Mouse (Mus musculus) fat pad, adult 2 months (tissue): ENCODE results near the gene Stac.

ENCODE experiments used
- DNase-seq: peaks from one replicate; pipeline ENCODE4 v3.0.0-alpha.2; 2011; ENCODE audit warnings: low read depth, low spot score; ENCODE audit errors: extremely low read depth

The Stac gene

GRCm38 (mm10) chr9:111689680-111690483 lies at the start of gene Stac:
Stac (minus strand) TSS chr9:111690348.
- DNase-seq: no peak

GRCm38 (mm10) chr9:111739431-111740245 lies 49.5 kb upstream of the Stac start:
- no peak for DNase-seq

GRCm38 (mm10) chr9:111739026-111739425 lies 48.9 kb upstream of the Stac start:
- no peak for DNase-seq

GRCm38 (mm10) chr9:111737796-111738195 lies 47.6 kb upstream of the Stac start:
- no peak for DNase-seq

DNA sequence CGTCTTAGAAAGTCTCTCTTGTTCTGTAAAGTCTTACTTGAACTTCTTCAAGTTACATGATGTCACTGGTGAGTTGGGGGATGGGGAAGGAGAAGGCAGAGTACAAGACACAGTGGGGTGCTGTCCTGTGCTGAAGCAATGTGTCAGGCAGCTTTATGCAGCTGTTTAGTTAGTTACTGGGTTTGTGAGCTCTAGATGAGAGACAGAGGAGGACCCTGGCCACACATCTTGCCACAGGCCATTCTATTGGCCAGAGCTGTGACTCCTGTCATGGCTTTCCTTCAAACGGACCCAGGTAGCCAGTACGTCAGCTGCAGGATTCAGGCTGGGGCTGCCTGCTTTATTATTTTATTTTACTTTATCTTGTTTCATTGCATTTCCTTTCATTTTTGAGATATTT lies 45.8 kb upstream of the Stac start:
- DNase-seq: no peak

GRCm38 (mm10) chr9:111731939-111732670 lies 42.0 kb upstream of the Stac start:
- peak; percentile 63 for DNase-seq

GRCm38 (mm10) chr9:111724981-111725593 lies 34.9 kb upstream of the Stac start:
- DNase-seq: no peak

DNA sequence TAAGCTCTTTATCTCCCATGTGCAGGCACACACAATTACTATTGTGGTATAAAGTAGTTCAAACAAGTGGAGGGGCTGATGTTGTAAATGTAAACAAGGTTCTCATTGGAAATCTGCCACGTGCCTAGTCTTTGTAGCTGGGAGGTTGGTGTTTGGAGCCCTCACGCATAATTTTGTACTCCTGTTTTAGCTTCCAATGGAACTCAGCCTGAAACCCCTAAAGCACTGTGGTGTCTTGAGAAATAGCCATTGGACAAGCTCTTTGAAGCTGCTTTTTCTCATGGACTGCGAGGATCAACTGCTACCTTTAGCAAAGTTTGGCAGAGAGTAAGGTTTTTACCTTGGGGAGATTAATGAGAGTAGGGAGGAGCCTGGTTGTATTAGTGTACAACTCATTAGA lies 24.3 kb upstream of the Stac start:
- peak; percentile 68 for DNase-seq

GRCm38 (mm10) chr9:111700101-111700500 lies 10.0 kb upstream of the Stac start:
- no peak for DNase-seq

GRCm38 (mm10) chr9:111690484-111690855 lies 322 bp upstream of the Stac start:
- no peak for DNase-seq

DNA sequence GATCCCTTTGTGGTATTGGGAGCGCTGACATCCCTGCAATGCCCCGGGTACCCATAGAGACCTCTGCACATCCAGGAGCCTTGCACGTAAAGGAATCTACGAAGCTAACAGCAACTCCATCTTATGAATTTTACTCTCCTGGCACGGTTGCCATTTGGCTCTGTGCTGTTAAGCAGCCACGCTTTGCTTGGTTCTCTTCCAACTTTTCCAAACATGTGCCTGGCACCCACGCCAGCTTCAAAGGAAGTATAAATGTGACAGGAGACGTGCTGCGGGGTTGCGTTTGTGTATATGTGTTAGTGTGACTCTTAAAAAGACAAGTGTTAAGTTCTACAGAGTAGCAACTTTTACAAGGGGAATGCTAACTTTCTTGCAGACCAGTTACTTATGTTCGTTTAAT lies 1.0 kb downstream of the Stac start:
- DNase-seq: no peak

GRCm38 (mm10) chr9:111684170-111684569 lies 6.0 kb downstream of the Stac start:
- no peak for DNase-seq

DNA sequence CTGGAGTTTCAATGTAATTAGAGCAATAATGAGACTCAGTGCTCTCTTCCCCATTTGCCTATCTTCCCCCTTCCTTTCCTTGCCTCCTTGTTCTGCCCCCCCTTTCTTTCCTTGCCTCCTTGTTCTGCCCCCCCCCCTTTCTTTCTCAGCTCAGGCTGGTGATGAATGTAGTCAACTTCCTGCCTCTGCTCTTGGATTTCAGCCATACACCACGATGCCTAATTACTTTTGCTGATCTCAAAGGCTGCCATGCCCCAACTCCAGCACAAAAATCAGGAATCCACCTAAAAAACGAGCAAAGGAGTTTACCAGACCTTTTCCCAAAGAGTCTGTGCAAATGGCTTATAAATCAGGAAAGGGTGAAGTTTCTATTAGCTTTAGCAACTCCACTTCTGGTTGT lies 10.6 kb downstream of the Stac start:
- no peak for DNase-seq

DNA sequence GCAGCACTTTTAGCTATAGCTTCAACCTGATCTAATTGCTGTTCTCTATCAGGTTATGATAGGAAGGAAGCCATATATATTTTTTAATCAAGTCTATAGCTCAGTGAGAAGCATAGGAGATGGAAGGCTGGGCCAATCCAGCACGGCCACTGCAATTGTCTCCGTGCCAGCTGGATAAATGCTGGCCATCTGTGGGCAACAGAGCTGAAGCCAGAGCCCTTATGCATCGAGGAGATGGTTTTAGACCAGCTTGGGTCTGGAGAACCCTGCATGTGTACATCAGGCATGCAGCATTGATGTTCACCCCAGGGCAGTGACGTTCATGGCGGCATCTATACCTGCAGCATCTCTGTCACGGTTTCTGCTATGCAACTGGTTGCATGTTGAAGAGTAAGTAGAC lies 20.3 kb downstream of the Stac start:
- DNase-seq: no peak

GRCm38 (mm10) chr9:111655066-111655465 lies 35.1 kb downstream of the Stac start:
- no peak for DNase-seq

DNA sequence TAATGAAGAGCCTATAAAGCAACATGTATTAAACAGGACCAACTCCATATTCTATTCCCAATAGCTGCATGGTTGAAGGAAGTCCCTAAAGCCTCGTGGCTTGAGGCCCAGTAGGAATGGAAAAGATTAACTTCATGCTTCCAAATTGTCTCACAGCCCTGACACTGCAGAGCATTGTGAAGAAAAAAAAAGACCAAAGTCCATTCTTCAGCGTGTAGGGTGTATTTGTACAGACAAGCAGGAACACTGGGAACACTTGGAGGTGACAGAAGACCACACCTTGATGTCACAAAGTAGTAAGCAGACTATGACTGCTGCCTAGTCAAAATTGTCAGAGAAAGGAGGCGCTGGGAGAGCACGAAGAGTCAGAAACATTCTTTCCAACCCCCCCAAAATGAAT lies 45.9 kb downstream of the Stac start:
- DNase-seq: no peak

DNA sequence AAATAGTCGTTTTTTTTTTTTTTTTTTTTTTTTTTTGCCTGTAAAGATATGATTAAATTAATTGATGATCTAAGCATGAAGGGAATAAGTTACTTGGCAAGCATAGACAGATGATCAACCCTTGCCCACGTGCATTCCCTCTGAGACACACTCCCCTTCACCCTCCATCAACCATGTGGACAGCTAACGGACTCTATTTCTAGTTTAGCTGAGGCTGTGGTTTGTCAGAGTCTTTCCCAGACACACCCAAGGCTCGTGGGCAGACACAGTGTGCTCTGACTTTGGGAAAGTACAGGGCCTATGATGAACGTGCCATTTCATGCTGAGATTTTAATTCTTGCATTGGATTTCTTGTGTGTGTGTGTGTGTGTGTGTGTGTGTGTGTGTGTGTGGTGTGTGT lies 46.8 kb downstream of the Stac start:
- DNase-seq: no peak

GRCm38 (mm10) chr9:111637641-111638040 lies 52.5 kb downstream of the Stac start:
- no peak for DNase-seq

DNA sequence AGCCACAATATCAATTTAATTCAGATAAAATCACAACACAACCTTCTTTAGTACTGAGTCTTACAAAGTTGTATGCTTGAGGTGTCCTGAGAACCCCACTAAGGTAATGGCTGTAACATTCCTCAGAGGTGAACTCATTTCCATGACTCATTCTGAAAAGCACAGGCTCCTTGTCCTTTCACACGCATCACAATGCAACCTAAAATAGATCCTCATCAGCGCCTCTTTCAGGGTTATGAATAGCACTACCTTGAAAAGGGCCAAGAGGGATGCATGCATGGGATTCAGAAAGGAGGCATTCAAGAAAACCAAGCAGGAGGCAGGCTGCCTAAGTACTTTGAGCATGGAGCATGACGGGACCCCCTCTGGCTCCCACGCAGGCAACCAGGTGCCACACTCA lies 57.3 kb downstream of the Stac start:
- no peak for DNase-seq

- no peak for DNase-seq
Measured at GRCm38 (mm10) chr9:111621191-111621590, 69.0 kb downstream of the Stac start.

DNA sequence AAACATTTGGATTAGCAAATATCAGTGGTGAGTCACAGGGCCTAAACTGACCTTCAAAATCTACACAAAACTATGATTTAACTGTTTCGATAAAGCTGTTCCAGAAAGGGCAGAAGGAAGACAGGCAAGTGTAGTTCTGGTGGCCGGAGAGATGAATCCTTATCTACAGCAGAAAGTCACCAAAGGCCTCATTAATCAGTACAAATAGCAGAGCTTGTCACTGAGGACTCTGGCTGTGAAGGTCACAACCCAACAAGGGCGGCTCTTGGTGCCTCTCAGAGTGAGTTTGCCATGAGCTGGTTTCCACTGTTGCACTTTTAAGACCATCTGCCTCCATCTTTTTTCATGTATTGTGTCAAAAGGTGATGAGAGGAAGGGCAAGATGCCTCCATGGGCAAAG lies 78.8 kb downstream of the Stac start:
- DNase-seq: no peak
